Mouse (Mus musculus) liver, embryonic 14.5 days (tissue): ENCODE results near the gene Gzmd. TPM values are rescaled to one million over a fixed set of nuclear protein-coding genes. Genes with fewer than 3 reads are reported as not detected.

Source experiments
- ATAC-seq: fragments of 200-750 bp; cut with Nextera tagmentation; 2 replicates; pipeline ENCODE4 v1.8.0; 2017; ENCODE audit warnings: moderate number of reproducible peaks, mild to moderate bottlenecking, moderate library complexity; ENCODE audit not compliant: insufficient read depth
- DNase-seq, 3 experiments: peaks; one replicate each; pipeline ENCODE4 v3.0.0-alpha.2; 2012 to 2013; ENCODE audit warnings: low read depth in 3 of 3, low spot score in 3 of 3
- H3K27ac ChIP-seq: fragments of 300-500 bp; sonication (generic); 2 replicates; pipeline ENCODE4 v1.5.1; 2014; ENCODE audit warnings: moderate library complexity, mild to moderate bottlenecking, control low read depth, inconsistent platforms
- H3K27me3 ChIP-seq: fragments of 300-500 bp; sonication (generic); 2 replicates; pipeline ENCODE4 v1.6.1; 2014; ENCODE audit warnings: mild to moderate bottlenecking, low read length, moderate library complexity; ENCODE audit not compliant: control insufficient read depth, insufficient read depth
- H3K36me3 ChIP-seq: fragments of 300-500 bp; sonication (generic); replicated peaks from 2 replicates; pipeline ENCODE4 v1.6.1; 2014; ENCODE audit warnings: low read depth; ENCODE audit not compliant: control insufficient read depth, insufficient read depth
- H3K4me1 ChIP-seq, 2 experiments: fragments of 200-500 bp in 1 of 2; fragments of 300-500 bp in 1 of 2; sonication (generic) in 1 of 2; replicated peaks; 2 replicates each; pipeline ENCODE4 v1.6.1; 2012 to 2014; ENCODE audit warnings: antibody characterized with exemption in 1 of 2, inconsistent platforms in 1 of 2, low read length in 1 of 2; ENCODE audit not compliant: control insufficient read depth in 2 of 2, insufficient read depth in 2 of 2
- H3K4me2 ChIP-seq: fragments of 300-500 bp; sonication (generic); 2 replicates; pipeline ENCODE4 v1.6.1; 2014; ENCODE audit warnings: low read depth, mild to moderate bottlenecking, control low read depth, moderate library complexity
- H3K4me3 ChIP-seq, 2 experiments: fragments of 200-500 bp in 1 of 2; fragments of 300-500 bp in 1 of 2; sonication (generic) in 1 of 2; 2 replicates each; pipeline ENCODE4 v1.5.1; 2012 to 2014; ENCODE audit warnings: low read depth in 2 of 2, low read length in 2 of 2, mild to moderate bottlenecking in 2 of 2, control low read depth in 1 of 2, inconsistent platforms in 1 of 2, moderate library complexity in 1 of 2; ENCODE audit not compliant: insufficient read depth in 1 of 2
- H3K9ac ChIP-seq: fragments of 300-500 bp; sonication (generic); replicated peaks from 2 replicates; pipeline ENCODE4 v1.6.1; 2014; ENCODE audit warnings: mild to moderate bottlenecking, control low read depth, moderate library complexity
- H3K9me3 ChIP-seq: fragments of 300-500 bp; sonication (generic); 2 replicates; pipeline ENCODE4 v1.6.1; 2016; ENCODE audit warnings: low read length, mixed read lengths; ENCODE audit not compliant: control insufficient read depth
- CTCF ChIP-seq: IDR thresholded peaks from 2 replicates; pipeline ENCODE4 v1.5.1; 2016; ENCODE audit warnings: antibody characterized with exemption, low read depth, control low read depth
- EP300 ChIP-seq: IDR thresholded peaks from 2 replicates; pipeline ENCODE4 v1.6.1; 2016; ENCODE audit warnings: antibody characterized with exemption, low read depth
- WGBS: fragments of 180-500 bp; shearing (Covaris S2); extraction: QIAGEN DNeasy Blood & Tissue Kit; methylation state at CpG from one replicate; pipeline ENCODE4 v1.1.7; 2014; ENCODE audit not compliant: insufficient replicate concordance; 5-methylcytosine and 5-hydroxymethylcytosine counted together
- microRNA-seq: library from miRNA; unstranded; fragments of <30 nt; microRNA quantifications from one replicate; pipeline ENCODE4, GENCODE M21; 2016
- polyA plus RNA-seq, 2 experiments: library from polyadenylated mRNA; depleted of rRNA in 1 of 2; stranded (reverse) in 1 of 2; unstranded in 1 of 2; fragments of >200 nt; fragmentation: Nextera tagmentation in 1 of 2; extraction: Ambion mirVana in 1 of 2; gene quantifications; 2 replicates each; pipeline versions ENCODE4 v1.2.1 to v1.2.3; 2012 to 2014

The Gzmd gene
- polyA plus RNA-seq, 2 experiments = not detected

DNA sequence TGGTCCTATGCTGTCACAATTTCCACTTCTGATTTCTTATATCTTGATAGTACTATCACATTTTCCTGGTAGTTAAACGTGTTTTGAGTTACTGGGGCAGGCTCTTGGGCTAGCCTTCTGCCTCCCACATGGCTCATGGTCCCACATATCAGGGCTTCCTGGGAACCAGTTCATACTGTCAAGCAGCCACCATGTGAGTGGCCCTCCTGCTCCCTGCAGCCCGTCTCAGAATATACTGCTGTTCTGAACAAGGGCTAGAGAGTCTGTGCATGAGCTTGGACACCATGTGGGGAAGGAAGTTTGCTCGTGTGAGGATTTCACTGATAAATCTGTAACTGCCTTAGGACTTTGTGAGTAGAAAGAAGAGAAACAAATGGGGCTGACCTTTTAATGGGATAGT, 45.7 kb downstream of the Gzmd start:
- H3K27ac ChIP-seq = no peak overlapping the region
- H3K9ac ChIP-seq = no peak overlapping the region
- ATAC-seq (no peak), DNase-seq (no peak)
- H3K36me3 ChIP-seq = no peaks in the 10 kb centered on the region
- no peak overlapping the region for H3K4me2 ChIP-seq
- no peaks in the 10 kb centered on the region for H3K27me3 ChIP-seq
- no peaks in the 10 kb centered on the region for H3K9me3 ChIP-seq
- TF ChIP-seq EP300 (no peak), CTCF (no peak)
- H3K4me1 ChIP-seq = no peaks in the 10 kb centered on the region
- 27% methylated on average over 3 of the region's 3 CpGs for WGBS
- H3K4me3 ChIP-seq = no peak overlapping the region

DNA sequence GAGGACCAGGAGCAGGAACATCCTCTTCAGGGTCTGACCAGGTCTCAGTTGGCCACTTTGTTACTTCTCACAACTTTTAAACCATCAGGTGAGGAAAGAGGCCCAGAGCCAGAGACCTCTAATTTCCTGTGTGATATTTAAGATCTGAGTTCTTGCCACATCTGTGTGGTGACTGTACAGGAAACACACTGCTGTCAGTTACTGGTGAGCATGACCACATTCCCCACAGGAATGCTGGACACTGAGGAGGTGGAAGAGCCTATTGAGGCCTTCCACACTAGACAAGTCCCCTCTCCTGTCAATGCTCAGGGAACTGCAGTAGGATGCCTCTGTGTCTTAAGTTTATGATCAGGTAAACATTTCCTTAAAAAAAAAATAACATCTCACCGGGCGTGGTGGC, 47.2 kb downstream of the Gzmd start, which contains the start of gene Mcpt8:
Gene Mcpt8, minus strand, starts transcription at position 107 of the 400 bp plus-strand sequence.
- ATAC-seq = no peak
- no peaks in the 10 kb centered on the region for H3K4me1 ChIP-seq
- no peaks in the 10 kb centered on the region for H3K36me3 ChIP-seq
- no peaks in the 10 kb centered on the region for H3K9me3 ChIP-seq
- DNase-seq = no peak
- H3K9ac ChIP-seq = no peak within 1 kb of the TSS
- 89% methylated on average over 2 of the region's 2 CpGs for WGBS
- no peak within 1 kb of the TSS for H3K27ac ChIP-seq
- no peaks in the 10 kb centered on the region for H3K27me3 ChIP-seq
- no peak within 1 kb of the TSS for H3K4me2 ChIP-seq
- no peak within 1 kb of the TSS for H3K4me3 ChIP-seq
- TF ChIP-seq CTCF = no peak
- TF ChIP-seq EP300 = no peak

DNA sequence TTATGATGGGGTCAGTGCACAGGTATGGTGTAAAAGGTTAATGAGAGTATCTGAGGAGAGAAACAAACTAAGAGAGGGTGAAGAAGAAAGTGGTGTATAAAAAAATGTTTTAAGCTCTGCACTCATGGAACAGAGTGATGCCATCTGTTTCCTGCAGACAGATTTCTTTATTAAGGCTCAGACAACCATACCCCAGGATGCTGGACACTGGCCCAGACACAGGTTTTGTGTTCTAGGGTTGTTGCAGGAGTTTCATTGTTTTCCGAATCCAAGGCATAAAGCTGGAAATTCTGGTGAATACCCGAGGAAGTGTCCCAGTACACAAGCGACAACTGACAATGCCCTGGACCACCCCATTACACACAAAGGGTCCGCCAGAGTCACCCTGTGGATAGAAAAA, 50.4 kb downstream of the Gzmd start:
- DNase-seq = no peak
- 63% methylated on average over 4 of the region's 4 CpGs for WGBS

More for the DNA sequence above, 50.4 kb downstream of the Gzmd start:
- Histone ChIP-seq H3K27me3 (no peaks in the 10 kb centered on the region), H3K4me1 (no peaks in the 10 kb centered on the region), H3K4me2 (no peak overlapping the region), H3K9ac (no peak overlapping the region), H3K36me3 (no peaks in the 10 kb centered on the region), H3K9me3 (no peaks in the 10 kb centered on the region), H3K27ac (no peak overlapping the region), H3K4me3 (no peak overlapping the region)
- ATAC-seq = no peak
- TF ChIP-seq EP300 (no peak), CTCF (no peak)

Small RNA genes lying within 50 kb of the gene (microRNA-seq; reads per million reads assigned to microRNA genes)
- gene Mir6949 = not detected

Other genes with a start within 250 kb of the Gzmd start
- 0.15 and 0.16 TPM in 2 replicates for gene Cbln3, start 248.2 kb downstream of the Gzmd start, polyA plus RNA-seq (2012; rRNA removed)
- 0.06 and 0.15 TPM in 2 replicates for gene Cbln3, start 248.2 kb downstream of the Gzmd start, polyA plus RNA-seq (2014; fragmentation: Nextera tagmentation; extraction: Ambion mirVana)
- gene Khnyn, start 247.7 kb downstream of the Gzmd start, polyA plus RNA-seq (2012; rRNA removed) = 5.8 and 7.5 TPM in 2 replicates
- 2.4 and 2.8 TPM in 2 replicates for gene Khnyn, start 247.7 kb downstream of the Gzmd start, polyA plus RNA-seq (2014; fragmentation: Nextera tagmentation; extraction: Ambion mirVana)
- gene Sdr39u1, start 232.3 kb downstream of the Gzmd start, polyA plus RNA-seq (2012; rRNA removed) = 6.1 and 6.7 TPM in 2 replicates
- 11.8 and 12.0 TPM in 2 replicates for gene Sdr39u1, start 232.3 kb downstream of the Gzmd start, polyA plus RNA-seq (2014; fragmentation: Nextera tagmentation; extraction: Ambion mirVana)
- gene Cma1, start 187.9 kb downstream of the Gzmd start, polyA plus RNA-seq (2012; rRNA removed) = 0.12 and 0.13 TPM in 2 replicates
- gene Cma1, start 187.9 kb downstream of the Gzmd start, polyA plus RNA-seq (2014; fragmentation: Nextera tagmentation; extraction: Ambion mirVana) = 0.15 and 0.25 TPM in 2 replicates
- not detected in 2 replicates for gene Cma2, start 181.6 kb downstream of the Gzmd start, polyA plus RNA-seq (2012; rRNA removed)
- gene Cma2, start 181.6 kb downstream of the Gzmd start, polyA plus RNA-seq (2014; fragmentation: Nextera tagmentation; extraction: Ambion mirVana) = not detected in 2 replicates
- not detected in 2 replicates for gene Mcpt1, start 114.6 kb downstream of the Gzmd start, polyA plus RNA-seq (2012; rRNA removed)
- not detected in 2 replicates for gene Mcpt1, start 114.6 kb downstream of the Gzmd start, polyA plus RNA-seq (2014; fragmentation: Nextera tagmentation; extraction: Ambion mirVana)
- gene Mcpt9, start 102.1 kb downstream of the Gzmd start, polyA plus RNA-seq (2012; rRNA removed) = not detected in 2 replicates
- not detected in 2 replicates for gene Mcpt9, start 102.1 kb downstream of the Gzmd start, polyA plus RNA-seq (2014; fragmentation: Nextera tagmentation; extraction: Ambion mirVana)
- gene Mcpt2, start 90.6 kb downstream of the Gzmd start, polyA plus RNA-seq (2012; rRNA removed) = 0.06 and 0.11 TPM in 2 replicates
- gene Mcpt2, start 90.6 kb downstream of the Gzmd start, polyA plus RNA-seq (2014; fragmentation: Nextera tagmentation; extraction: Ambion mirVana) = 0.13 and 0.22 TPM in 2 replicates
- gene Mcpt4, start 70.3 kb downstream of the Gzmd start, polyA plus RNA-seq (2012; rRNA removed) = 0.04 TPM in 1 of 2 replicates, not detected in the other
- gene Mcpt4, start 70.3 kb downstream of the Gzmd start, polyA plus RNA-seq (2014; fragmentation: Nextera tagmentation; extraction: Ambion mirVana) = not detected in 2 replicates
- 0.79 and 4.6 TPM in 2 replicates for gene Mcpt8, start 47.3 kb downstream of the Gzmd start, polyA plus RNA-seq (2012; rRNA removed)
- 4.3 and 15.8 TPM in 2 replicates for gene Mcpt8, start 47.3 kb downstream of the Gzmd start, polyA plus RNA-seq (2014; fragmentation: Nextera tagmentation; extraction: Ambion mirVana)
- 32.2 and 32.6 TPM in 2 replicates for gene Ctsg, start 30.0 kb downstream of the Gzmd start, polyA plus RNA-seq (2012; rRNA removed)
- gene Ctsg, start 30.0 kb downstream of the Gzmd start, polyA plus RNA-seq (2014; fragmentation: Nextera tagmentation; extraction: Ambion mirVana) = 27.1 and 48.4 TPM in 2 replicates
- 0.10 TPM in 1 of 2 replicates, not detected in the other for gene Gzme, start 12.0 kb downstream of the Gzmd start, polyA plus RNA-seq (2012; rRNA removed)
- gene Gzme, start 12.0 kb downstream of the Gzmd start, polyA plus RNA-seq (2014; fragmentation: Nextera tagmentation; extraction: Ambion mirVana) = not detected in 2 replicates
- gene Gzmg, start 27.0 kb upstream of the Gzmd start, polyA plus RNA-seq (2012; rRNA removed) = not detected in 2 replicates
- gene Gzmg, start 27.0 kb upstream of the Gzmd start, polyA plus RNA-seq (2014; fragmentation: Nextera tagmentation; extraction: Ambion mirVana) = not detected in 2 replicates
- gene Gzmn, start 42.0 kb upstream of the Gzmd start, polyA plus RNA-seq (2012; rRNA removed) = not detected in 2 replicates
- not detected in 2 replicates for gene Gzmn, start 42.0 kb upstream of the Gzmd start, polyA plus RNA-seq (2014; fragmentation: Nextera tagmentation; extraction: Ambion mirVana)
- gene Gzmf, start 78.8 kb upstream of the Gzmd start, polyA plus RNA-seq (2012; rRNA removed) = 0.05 TPM in 1 of 2 replicates, not detected in the other
- not detected in 2 replicates for gene Gzmf, start 78.8 kb upstream of the Gzmd start, polyA plus RNA-seq (2014; fragmentation: Nextera tagmentation; extraction: Ambion mirVana)
- not detected in 2 replicates for gene Gzmc, start 102.0 kb upstream of the Gzmd start, polyA plus RNA-seq (2012; rRNA removed)
- gene Gzmc, start 102.0 kb upstream of the Gzmd start, polyA plus RNA-seq (2014; fragmentation: Nextera tagmentation; extraction: Ambion mirVana) = not detected in 2 replicates
- 0.06 and 0.17 TPM in 2 replicates for gene Gzmb, start 129.7 kb upstream of the Gzmd start, polyA plus RNA-seq (2012; rRNA removed)
- 0.18 TPM in 1 of 2 replicates, not detected in the other for gene Gzmb, start 129.7 kb upstream of the Gzmd start, polyA plus RNA-seq (2014; fragmentation: Nextera tagmentation; extraction: Ambion mirVana)
- not detected in 2 replicates for gene Atp12a, start 232.5 kb upstream of the Gzmd start, polyA plus RNA-seq (2012; rRNA removed)
- not detected in 2 replicates for gene Atp12a, start 232.5 kb upstream of the Gzmd start, polyA plus RNA-seq (2014; fragmentation: Nextera tagmentation; extraction: Ambion mirVana)